Mouse (Mus musculus): ENCODE results near the gene Mdga2. TPM values are rescaled to one million over a fixed set of nuclear protein-coding genes. Genes with fewer than 3 reads are reported as not detected.

Mdga2 gene
- total and polyA plus RNA-seq, 3 experiments: 1.6 TPM; not detected in 2

DNA sequence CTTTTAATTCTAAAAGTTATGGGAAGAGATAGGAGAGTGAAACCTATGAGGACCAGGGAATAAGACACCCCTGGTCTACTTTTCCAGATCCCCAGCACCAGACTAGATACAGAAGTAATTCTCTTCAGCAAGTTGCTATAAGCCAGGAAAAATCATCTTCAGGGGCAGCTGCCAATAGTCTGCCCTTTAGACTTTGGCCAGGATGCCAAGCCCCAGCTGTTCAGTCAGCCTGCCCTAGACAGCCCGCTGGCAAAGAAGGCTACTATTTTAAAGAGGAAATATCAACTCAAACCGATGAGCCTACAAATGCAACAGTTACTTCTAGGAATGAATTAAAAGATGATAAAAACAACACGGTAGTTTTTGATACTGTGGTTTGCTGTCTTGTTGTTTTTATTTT, 356.1 kb downstream of the Mdga2 start:
- no peak for ATAC-seq (ENCODE audit: extremely low read depth, insufficient number of reproducible peaks, low FRiP score, poor library complexity, severe bottlenecking)
- TF ChIP-seq GATA1 (IDR thresholded peaks at IDR 0.05; ENCODE audit: borderline replicate concordance, low read length): no peak
- TF ChIP-seq GATA2 (IDR thresholded peaks at IDR 0.05; ENCODE audit: borderline replicate concordance, low read depth, low read length): no peak
- no peak for TF ChIP-seq TAL1 (conservative IDR thresholded peaks at IDR 0.05; ENCODE audit: low read depth, low read length)
- TF ChIP-seq CTCF (IDR thresholded peaks at IDR 0.05; ENCODE audit: low read depth, low read length): no peak
- TF ChIP-seq POLR2AphosphoS5 (IDR thresholded peaks at IDR 0.05; ENCODE audit: insufficient replicate concordance, low read depth, low read length): no peak

DNA sequence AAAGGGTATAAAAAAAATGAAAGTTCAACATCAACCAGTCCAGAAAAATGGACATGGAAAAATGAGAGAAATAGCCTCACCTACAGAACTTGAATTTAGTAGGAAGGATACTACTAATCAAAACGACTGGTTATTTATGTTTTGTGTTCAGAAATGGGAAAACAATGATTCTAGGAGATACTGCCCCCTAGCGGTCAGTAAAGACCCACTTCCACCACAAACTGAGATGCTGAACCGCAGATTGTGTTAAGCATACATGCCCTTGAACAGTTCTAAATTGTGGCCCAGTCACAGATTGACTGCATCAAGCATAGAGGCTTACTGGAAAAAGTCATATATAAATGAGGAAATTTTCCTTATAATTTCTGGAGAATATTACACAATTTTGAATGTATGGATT, 369.2 kb downstream of the Mdga2 start:
- ATAC-seq (ENCODE audit: extremely low read depth, insufficient number of reproducible peaks, low FRiP score, poor library complexity, severe bottlenecking) (no peak), DNase-seq (ENCODE audit: low spot score) (no peak)
- Histone ChIP-seq H3K27me3 (ENCODE audit: insufficient read depth, low read length) (no peaks in the 10 kb centered on the region), H3K9me3 (replicated peaks) (peaks cover 3% of the 10 kb centered on the region; the same call in 1 of the 2 replicates), H3K4me3 (ENCODE audit: low read depth, low read length) (no peak overlapping the region), H3K36me3 (replicated peaks) (no peaks in the 10 kb centered on the region), H3K4me1 (ENCODE audit: insufficient read depth, low read depth, low read length) (no peaks in the 10 kb centered on the region)
- TF ChIP-seq GATA2 (IDR thresholded peaks at IDR 0.05; ENCODE audit: borderline replicate concordance, low read depth, low read length): no peak
- no peak for TF ChIP-seq TAL1 (conservative IDR thresholded peaks at IDR 0.05; ENCODE audit: low read depth, low read length)
- TF ChIP-seq POLR2AphosphoS5 (IDR thresholded peaks at IDR 0.05; ENCODE audit: insufficient replicate concordance, low read depth, low read length): no peak
- peak; percentile 42 for TF ChIP-seq CTCF (IDR thresholded peaks at IDR 0.05; ENCODE audit: low read depth, low read length)
- TF ChIP-seq GATA1 (IDR thresholded peaks at IDR 0.05; ENCODE audit: borderline replicate concordance, low read length): no peak

More for the DNA sequence above, 356.1 kb downstream of the Mdga2 start:
- no peak overlapping the region for H3K4me3 ChIP-seq (ENCODE audit: low read depth, low read length)
- H3K9me3 ChIP-seq (replicated peaks): no peaks in the 10 kb centered on the region
- no peaks in the 10 kb centered on the region for H3K36me3 ChIP-seq (replicated peaks)
- no peaks in the 10 kb centered on the region for H3K4me1 ChIP-seq (ENCODE audit: insufficient read depth, low read depth, low read length)
- no peak for DNase-seq (ENCODE audit: low spot score)
- H3K27me3 ChIP-seq (ENCODE audit: insufficient read depth, low read length): no peaks in the 10 kb centered on the region

DNA sequence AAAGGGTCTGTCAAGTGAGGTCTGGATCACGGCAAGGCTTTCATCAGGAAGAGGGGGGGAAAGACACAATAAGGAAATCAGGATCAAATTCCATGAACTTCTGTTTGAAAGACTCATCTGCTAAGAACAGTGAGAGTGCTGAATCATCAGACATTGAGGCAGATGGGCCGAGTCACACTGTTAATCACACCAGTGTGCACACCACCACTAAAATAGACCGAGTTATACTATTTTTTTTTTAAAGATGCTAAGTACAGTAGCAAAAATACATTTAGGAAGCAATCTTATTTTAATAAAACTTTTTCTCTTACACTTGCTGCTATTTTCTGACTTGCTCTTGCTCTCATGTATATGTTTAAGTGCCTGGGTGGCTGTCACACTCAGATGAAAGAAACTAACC, 382.0 kb downstream of the Mdga2 start:
- H3K9me3 ChIP-seq (replicated peaks): peaks cover 3% of the 10 kb centered on the region; the same call in 1 of the 2 replicates
- H3K4me3 ChIP-seq (ENCODE audit: low read depth, low read length): no peak overlapping the region
- no peak for DNase-seq (ENCODE audit: low spot score)
- no peaks in the 10 kb centered on the region for H3K27me3 ChIP-seq (ENCODE audit: insufficient read depth, low read length)
- no peaks in the 10 kb centered on the region for H3K4me1 ChIP-seq (ENCODE audit: insufficient read depth, low read depth, low read length)
- TF ChIP-seq GATA2 (IDR thresholded peaks at IDR 0.05; ENCODE audit: borderline replicate concordance, low read depth, low read length) (no peak), GATA1 (IDR thresholded peaks at IDR 0.05; ENCODE audit: borderline replicate concordance, low read length) (no peak), CTCF (IDR thresholded peaks at IDR 0.05; ENCODE audit: low read depth, low read length) (no peak), TAL1 (conservative IDR thresholded peaks at IDR 0.05; ENCODE audit: low read depth, low read length) (no peak), POLR2AphosphoS5 (IDR thresholded peaks at IDR 0.05; ENCODE audit: insufficient replicate concordance, low read depth, low read length) (no peak)
- no peaks in the 10 kb centered on the region for H3K36me3 ChIP-seq (replicated peaks)
- ATAC-seq (ENCODE audit: extremely low read depth, insufficient number of reproducible peaks, low FRiP score, poor library complexity, severe bottlenecking): no peak

DNA sequence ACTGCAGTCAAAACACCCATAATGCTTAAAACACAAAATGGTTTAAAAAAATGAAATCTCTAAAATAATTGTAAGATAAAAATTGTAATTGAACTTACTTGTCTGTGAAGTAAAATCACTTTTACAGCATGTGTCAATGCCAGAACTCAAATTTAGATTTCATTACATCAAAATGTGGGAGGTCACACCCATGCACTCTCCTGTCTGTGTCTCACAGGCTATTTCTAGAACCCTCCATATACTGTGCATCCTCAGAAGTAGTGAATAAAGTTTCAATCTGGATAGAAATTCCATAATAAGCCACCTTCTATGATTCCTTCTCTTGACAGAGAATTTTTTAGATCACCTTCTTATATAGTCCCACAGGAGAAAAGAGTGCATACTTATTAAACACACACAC, 466.7 kb downstream of the Mdga2 start:
- no peak for DNase-seq (ENCODE audit: low spot score)
- no peaks in the 10 kb centered on the region for H3K9me3 ChIP-seq (replicated peaks)
- H3K4me3 ChIP-seq (ENCODE audit: low read depth, low read length): no peak overlapping the region
- TF ChIP-seq GATA1 (IDR thresholded peaks at IDR 0.05; ENCODE audit: borderline replicate concordance, low read length) (no peak), GATA2 (IDR thresholded peaks at IDR 0.05; ENCODE audit: borderline replicate concordance, low read depth, low read length) (no peak), CTCF (IDR thresholded peaks at IDR 0.05; ENCODE audit: low read depth, low read length) (no peak), TAL1 (conservative IDR thresholded peaks at IDR 0.05; ENCODE audit: low read depth, low read length) (no peak), POLR2AphosphoS5 (IDR thresholded peaks at IDR 0.05; ENCODE audit: insufficient replicate concordance, low read depth, low read length) (no peak)
- H3K27me3 ChIP-seq (ENCODE audit: insufficient read depth, low read length): no peaks in the 10 kb centered on the region
- ATAC-seq (ENCODE audit: extremely low read depth, insufficient number of reproducible peaks, low FRiP score, poor library complexity, severe bottlenecking): no peak
- H3K4me1 ChIP-seq (ENCODE audit: insufficient read depth, low read depth, low read length): no peaks in the 10 kb centered on the region
- no peaks in the 10 kb centered on the region for H3K36me3 ChIP-seq (replicated peaks)

DNA sequence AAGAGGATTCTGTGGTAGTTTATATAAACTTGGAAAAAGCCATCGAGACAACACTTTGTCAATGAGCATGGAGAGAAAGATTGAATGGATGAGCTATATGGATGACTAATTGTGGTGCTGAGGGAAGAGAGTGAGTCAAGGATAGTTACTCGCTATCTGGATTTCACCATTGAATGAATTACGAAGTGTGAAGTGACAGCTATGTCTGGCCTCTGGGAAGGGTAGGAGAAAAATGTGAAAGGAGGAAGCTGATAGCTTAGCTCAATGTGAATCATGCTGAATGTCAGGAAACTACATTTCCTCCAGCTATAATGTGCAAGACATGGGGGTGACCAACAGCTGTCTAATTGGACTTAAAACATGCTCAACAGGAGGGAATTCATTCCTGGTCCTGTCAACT, 487.8 kb downstream of the Mdga2 start:
- TF ChIP-seq GATA1 (IDR thresholded peaks at IDR 0.05; ENCODE audit: borderline replicate concordance, low read length) (no peak), TAL1 (conservative IDR thresholded peaks at IDR 0.05; ENCODE audit: low read depth, low read length) (no peak), CTCF (IDR thresholded peaks at IDR 0.05; ENCODE audit: low read depth, low read length) (no peak), POLR2AphosphoS5 (IDR thresholded peaks at IDR 0.05; ENCODE audit: insufficient replicate concordance, low read depth, low read length) (no peak), GATA2 (IDR thresholded peaks at IDR 0.05; ENCODE audit: borderline replicate concordance, low read depth, low read length) (no peak)
- H3K4me3 ChIP-seq (ENCODE audit: low read depth, low read length): no peak overlapping the region
- H3K9me3 ChIP-seq (replicated peaks): peaks cover 14% of the 10 kb centered on the region
- DNase-seq (ENCODE audit: low spot score) (no peak), ATAC-seq (ENCODE audit: extremely low read depth, insufficient number of reproducible peaks, low FRiP score, poor library complexity, severe bottlenecking) (no peak)
- H3K4me1 ChIP-seq (ENCODE audit: insufficient read depth, low read depth, low read length): no peaks in the 10 kb centered on the region
- no peaks in the 10 kb centered on the region for H3K36me3 ChIP-seq (replicated peaks)
- no peaks in the 10 kb centered on the region for H3K27me3 ChIP-seq (ENCODE audit: insufficient read depth, low read length)

DNA sequence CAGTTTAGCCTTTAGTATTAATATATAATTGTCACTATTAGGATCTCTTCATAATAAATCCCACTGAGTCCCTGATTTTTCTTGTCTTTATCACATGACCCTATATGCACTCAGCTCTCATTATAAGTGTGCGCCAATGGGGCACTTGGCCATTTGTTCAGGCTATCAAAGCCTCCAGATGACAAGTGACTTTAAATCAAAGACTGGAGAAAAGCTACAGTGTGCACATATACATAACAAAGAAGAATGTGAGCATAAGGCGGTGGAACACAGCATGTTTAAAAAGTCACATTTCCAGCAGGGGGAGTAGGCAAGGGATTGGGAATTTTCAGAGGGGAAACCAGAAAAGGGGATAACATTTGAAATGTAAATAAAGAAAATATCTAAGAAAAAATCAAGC, 497.9 kb downstream of the Mdga2 start:
- H3K4me1 ChIP-seq (ENCODE audit: insufficient read depth, low read depth, low read length): no peaks in the 10 kb centered on the region
- no peaks in the 10 kb centered on the region for H3K36me3 ChIP-seq (replicated peaks)
- H3K9me3 ChIP-seq (replicated peaks): no peaks in the 10 kb centered on the region
- no peak for ATAC-seq (ENCODE audit: extremely low read depth, insufficient number of reproducible peaks, low FRiP score, poor library complexity, severe bottlenecking)
- no peak overlapping the region for H3K4me3 ChIP-seq (ENCODE audit: low read depth, low read length)
- no peaks in the 10 kb centered on the region for H3K27me3 ChIP-seq (ENCODE audit: insufficient read depth, low read length)
- TF ChIP-seq GATA2 (IDR thresholded peaks at IDR 0.05; ENCODE audit: borderline replicate concordance, low read depth, low read length): no peak
- TF ChIP-seq CTCF (IDR thresholded peaks at IDR 0.05; ENCODE audit: low read depth, low read length): no peak
- TF ChIP-seq POLR2AphosphoS5 (IDR thresholded peaks at IDR 0.05; ENCODE audit: insufficient replicate concordance, low read depth, low read length): no peak
- no peak for TF ChIP-seq GATA1 (IDR thresholded peaks at IDR 0.05; ENCODE audit: borderline replicate concordance, low read length)
- no peak for TF ChIP-seq TAL1 (conservative IDR thresholded peaks at IDR 0.05; ENCODE audit: low read depth, low read length)
- no peak for DNase-seq (ENCODE audit: low spot score)
